Mouse (Mus musculus) heart, embryonic 14.5 days (tissue): ENCODE measurements around the gene Tmem40. TPM values are rescaled to one million over a fixed set of nuclear protein-coding genes. Genes with fewer than 3 reads are reported as not detected.
A peak's percentile ranks its signal among the peaks of the same experiment; 100 is the strongest.

Source experiments
- ATAC-seq: fragments of 200-750 bp; cut with Nextera tagmentation; 2 replicates; pipeline ENCODE4 v1.8.0; 2017; ENCODE audit warnings: low read depth, moderate TSS enrichment; ENCODE audit not compliant: insufficient number of reproducible peaks, insufficient read depth, low FRiP score
- H3K27ac ChIP-seq, 2 experiments: fragments of 200-500 bp in 1 of 2; fragments of 300-500 bp in 1 of 2; sonication (generic) in 1 of 2; replicated peaks in 1 of 2; 2 replicates each; pipeline ENCODE4 v1.5.1; 2012 to 2014; ENCODE audit warnings: low read depth in 2 of 2, low read length in 2 of 2, control low read depth in 1 of 2, mild to moderate bottlenecking in 1 of 2, mixed read lengths in 1 of 2; ENCODE audit not compliant: control insufficient read depth in 1 of 2, insufficient read depth in 1 of 2
- H3K27me3 ChIP-seq: fragments of 300-500 bp; sonication (generic); 2 replicates; pipeline ENCODE4 v1.6.1; 2014; ENCODE audit warnings: mild to moderate bottlenecking, low read length, control low read depth; ENCODE audit not compliant: control insufficient read depth, insufficient read depth
- H3K36me3 ChIP-seq: fragments of 300-500 bp; sonication (generic); 2 replicates; pipeline ENCODE4 v1.6.1; 2014; ENCODE audit warnings: mild to moderate bottlenecking, control low read depth, low read length, mixed read lengths; ENCODE audit not compliant: control insufficient read depth, insufficient read depth
- H3K4me1 ChIP-seq, 2 experiments: fragments of 200-500 bp in 1 of 2; fragments of 300-500 bp in 1 of 2; sonication (generic) in 1 of 2; 2 replicates each; pipeline ENCODE4 v1.6.1; 2012 to 2014; ENCODE audit warnings: low read length in 2 of 2, control low read depth in 1 of 2, mixed read lengths in 1 of 2; ENCODE audit not compliant: control insufficient read depth in 2 of 2, insufficient read depth in 2 of 2
- H3K4me2 ChIP-seq: fragments of 300-500 bp; sonication (generic); 2 replicates; pipeline ENCODE4 v1.6.1; 2014; ENCODE audit warnings: mild to moderate bottlenecking, low read length
- H3K4me3 ChIP-seq, 2 experiments: fragments of 200-500 bp in 1 of 2; fragments of 300-500 bp in 1 of 2; sonication (generic) in 1 of 2; 2 replicates each; pipeline ENCODE4 v1.5.1; 2012 to 2014; ENCODE audit warnings: low read length in 2 of 2, mild to moderate bottlenecking in 2 of 2, control low read depth in 1 of 2, low read depth in 1 of 2, moderate library complexity in 1 of 2; ENCODE audit not compliant: control insufficient read depth in 1 of 2, insufficient read depth in 1 of 2
- H3K9ac ChIP-seq: fragments of 300-500 bp; sonication (generic); 2 replicates; pipeline ENCODE4 v1.6.1; 2014; ENCODE audit warnings: mild to moderate bottlenecking, low read length
- H3K9me3 ChIP-seq: fragments of 300-500 bp; sonication (generic); 2 replicates; pipeline ENCODE4 v1.6.1; 2016; ENCODE audit warnings: low read length, control low read depth; ENCODE audit not compliant: control insufficient read depth
- WGBS: fragments of 180-500 bp; shearing (Covaris S2); extraction: QIAGEN DNeasy Blood & Tissue Kit; methylation state at CpG from one replicate; pipeline ENCODE4 v1.1.7; 2014; 5-methylcytosine and 5-hydroxymethylcytosine counted together
- polyA plus RNA-seq: library from polyadenylated mRNA; unstranded; fragments of >200 nt; fragmentation: Nextera tagmentation; extraction: Ambion mirVana; gene quantifications from 2 replicates; pipeline ENCODE4 v1.2.1, GENCODE M21; 2014

The Tmem40 gene
- 0.55 and 1.3 TPM in 2 replicates for polyA plus RNA-seq

GRCm38 (mm10) chr6:115761995-115762756 is at the start of gene Tmem40:
Gene Tmem40 (minus strand): TSS chr6:115762410.
- Histone ChIP-seq H3K27me3 (no peaks in the 10 kb centered on the region), H3K36me3 (no peaks in the 10 kb centered on the region), H3K4me2 (peak within 1 kb of the TSS; percentile 39; the same call in 1 of the 2 replicates), H3K9ac (no peak within 1 kb of the TSS), H3K27ac (peak within 1 kb of the TSS; percentile 30 to 58), H3K4me1 (peaks cover 17 to 43% of the 10 kb centered on the region in 2 experiments), H3K9me3 (no peaks in the 10 kb centered on the region), H3K4me3 (no peak within 1 kb of the TSS)
- ATAC-seq, result no peak
- 2% methylated on average over 9 of the region's 9 CpGs for WGBS

GRCm38 (mm10) chr6:115811606-115812005 is 49.4 kb upstream of the Tmem40 start:
- H3K36me3 ChIP-seq, result peaks cover 10% of the 10 kb centered on the region
- no peak overlapping the region for H3K27ac ChIP-seq
- H3K9ac ChIP-seq, result no peak overlapping the region
- H3K4me1 ChIP-seq, result peaks cover 17 to 20% of the 10 kb centered on the region in 2 experiments
- H3K9me3 ChIP-seq, result no peaks in the 10 kb centered on the region
- H3K27me3 ChIP-seq, result no peaks in the 10 kb centered on the region
- 63% methylated on average over 8 of the region's 8 CpGs for WGBS
- no peak overlapping the region for H3K4me3 ChIP-seq
- ATAC-seq, result no peak
- H3K4me2 ChIP-seq, result no peak overlapping the region

- H3K4me3 ChIP-seq, result peak within 1 kb of the TSS; percentile 92 to 98
- WGBS, result under 1% methylated on average over 44 of the region's 47 CpGs
Observed at GRCm38 (mm10) chr6:115808488-115809231, 46.5 kb upstream of the Tmem40 start, which contains the start of gene Rpl32. Gene Rpl32 (minus strand): TSS chr6:115808747.

GRCm38 (mm10) chr6:115808196-115808487 is 45.9 kb upstream of the Tmem40 start:
- 0% methylated on average over 22 of the region's 22 CpGs for WGBS
- H3K4me2 ChIP-seq, result peak overlapping the region; percentile 83
- H3K27ac ChIP-seq, result peak overlapping the region; percentile 92 to 94
- peak overlapping the region; percentile 92 to 98 for H3K4me3 ChIP-seq
- no peak for ATAC-seq
- peak overlapping the region; percentile 99 for H3K9ac ChIP-seq
- H3K4me1 ChIP-seq, result peaks cover 12 to 20% of the 10 kb centered on the region in 2 experiments
- no peaks in the 10 kb centered on the region for H3K9me3 ChIP-seq
- H3K27me3 ChIP-seq, result no peaks in the 10 kb centered on the region
- H3K36me3 ChIP-seq, result peaks cover 45% of the 10 kb centered on the region

More at GRCm38 (mm10) chr6:115808488-115809231, 46.5 kb upstream of the Tmem40 start, which contains the start of gene Rpl32:
- Histone ChIP-seq H3K9ac (peak within 1 kb of the TSS; percentile 99), H3K27ac (peak within 1 kb of the TSS; percentile 92 to 94), H3K4me1 (peaks cover 13 to 21% of the 10 kb centered on the region in 2 experiments), H3K4me2 (peak within 1 kb of the TSS; percentile 83), H3K36me3 (peaks cover 40% of the 10 kb centered on the region), H3K27me3 (no peaks in the 10 kb centered on the region), H3K9me3 (no peaks in the 10 kb centered on the region)
- ATAC-seq, result peak; percentile 63

- Histone ChIP-seq H3K9me3 (no peaks in the 10 kb centered on the region), H3K9ac (peak overlapping the region; percentile 99), H3K4me1 (peaks cover 12 to 20% of the 10 kb centered on the region in 2 experiments), H3K36me3 (peaks cover 50% of the 10 kb centered on the region), H3K4me3 (peak overlapping the region; percentile 92 to 98), H3K27ac (peak overlapping the region; percentile 92 to 94), H3K27me3 (no peaks in the 10 kb centered on the region), H3K4me2 (peak overlapping the region; percentile 83)
- no peak for ATAC-seq
- 2% methylated on average over 15 of the region's 15 CpGs for WGBS
Observed at GRCm38 (mm10) chr6:115807464-115808195, 45.4 kb upstream of the Tmem40 start.

GRCm38 (mm10) chr6:115804432-115805192 is 42.4 kb upstream of the Tmem40 start:
- Histone ChIP-seq H3K9ac (no peak overlapping the region), H3K36me3 (peaks cover 80% of the 10 kb centered on the region), H3K27me3 (no peaks in the 10 kb centered on the region), H3K4me2 (no peak overlapping the region), H3K4me1 (peaks cover 12 to 20% of the 10 kb centered on the region in 2 experiments), H3K27ac (no peak overlapping the region), H3K4me3 (no peak overlapping the region), H3K9me3 (no peaks in the 10 kb centered on the region)
- ATAC-seq, result no peak
- 63% methylated on average over 10 of the region's 10 CpGs for WGBS
